Mouse (Mus musculus) E14TG2a.4 (cell line): ENCODE measurements around the gene Acat1.

Experiments
- H3K27me3 ChIP-seq: 2 replicates; pipeline ENCODE4 v1.6.1; 2014; ENCODE audit warnings: low read length, control low read depth; ENCODE audit not compliant: insufficient read depth
- H3K36me3 ChIP-seq: 2 replicates; pipeline ENCODE4 v1.6.1; 2014; ENCODE audit warnings: low read length, control low read depth; ENCODE audit not compliant: insufficient read depth
- H3K4me1 ChIP-seq: replicated peaks from 2 replicates; pipeline ENCODE4 v1.6.1; 2014; ENCODE audit warnings: low read depth, low read length, control low read depth
- H3K4me3 ChIP-seq: replicated peaks from 2 replicates; pipeline ENCODE4 v1.5.1; 2014; ENCODE audit warnings: mild to moderate bottlenecking, low read length
- H3K9me3 ChIP-seq: 2 replicates; pipeline ENCODE4 v1.6.1; 2014; ENCODE audit warnings: low read length, control low read depth
- CTCF ChIP-seq: conservative IDR thresholded peaks from 2 replicates; pipeline ENCODE4 v1.5.1; 2014; ENCODE audit warnings: low read length
- NANOG ChIP-seq: IDR thresholded peaks from 2 replicates; pipeline ENCODE4 v1.6.1; 2014; ENCODE audit warnings: borderline replicate concordance, low read length, mixed read lengths
- POU5F1 ChIP-seq: IDR thresholded peaks from 2 replicates; pipeline ENCODE4 v1.6.1; 2014; ENCODE audit warnings: low read length, borderline replicate concordance

Acat1 gene

DNA sequence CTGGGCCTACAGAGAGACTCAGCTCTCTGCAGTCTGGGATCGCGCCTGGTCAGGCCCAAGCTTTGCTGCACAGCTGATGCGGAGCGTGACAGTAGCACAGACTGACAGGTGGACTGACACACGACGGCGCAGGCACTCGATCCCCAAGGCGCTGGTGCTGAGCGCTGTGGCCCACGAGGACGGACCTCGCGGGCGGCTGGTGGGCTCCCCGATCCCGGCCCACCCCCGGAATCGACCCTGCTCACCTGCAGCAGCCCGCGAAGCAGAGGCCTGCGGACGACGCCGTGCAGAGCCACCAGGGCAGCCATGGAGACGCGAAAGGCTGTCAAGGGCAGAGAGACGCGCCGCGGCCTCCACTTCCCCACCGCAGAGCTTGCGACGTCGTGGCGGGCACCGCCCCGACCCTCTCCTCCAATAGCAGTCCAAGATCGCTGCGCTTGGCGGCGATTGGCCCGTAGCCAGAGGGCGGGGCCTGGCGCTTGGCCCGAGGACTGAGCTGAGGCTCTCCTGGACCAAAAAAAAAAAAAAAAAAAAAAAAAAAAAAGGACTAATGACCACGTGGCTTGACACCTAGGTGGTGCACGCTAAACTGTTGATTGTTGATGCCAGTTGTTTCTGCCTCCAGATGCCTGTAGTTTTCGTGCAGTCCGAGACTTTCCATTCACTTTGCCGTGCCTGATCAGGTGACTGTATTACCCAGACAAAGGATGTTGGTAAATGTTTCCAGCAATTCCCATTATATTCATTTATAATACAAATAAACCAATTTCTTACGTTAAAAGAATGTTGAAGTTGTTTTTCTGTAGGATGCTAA is at the start of gene Acat1:
Gene Acat1 (minus strand): TSS at position 415 of the 814 bp plus-strand sequence.
- H3K36me3 ChIP-seq = peaks cover 18% of the 10 kb centered on the region
- H3K4me3 ChIP-seq = peak within 1 kb of the TSS; percentile 79
- TF ChIP-seq NANOG (no peak), POU5F1 (no peak), CTCF (no peak)
- no peaks in the 10 kb centered on the region; the same call in 1 of the 2 replicates for H3K4me1 ChIP-seq
- no peaks in the 10 kb centered on the region for H3K9me3 ChIP-seq
- peaks cover 21% of the 10 kb centered on the region for H3K27me3 ChIP-seq

DNA sequence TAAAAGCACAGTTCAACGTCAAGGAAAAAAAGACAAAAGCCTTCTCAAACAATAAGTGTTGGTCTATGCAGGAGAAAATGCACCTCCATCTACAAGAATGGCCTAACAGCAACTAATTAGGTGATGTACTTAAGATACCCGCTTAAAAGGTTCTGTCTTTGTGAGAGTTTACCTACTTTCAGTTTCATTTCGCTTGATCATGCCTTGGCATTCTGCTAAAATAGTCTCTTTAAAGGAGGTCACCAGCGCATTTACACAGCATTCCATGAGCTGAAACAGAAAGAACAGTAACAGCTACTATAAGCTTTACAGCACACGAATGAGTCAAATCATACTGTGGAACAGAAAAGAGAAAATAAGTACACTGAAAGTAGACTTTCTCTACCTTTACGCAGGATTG is 24.6 kb upstream of the Acat1 start:
- Histone ChIP-seq H3K27me3 (no peaks in the 10 kb centered on the region), H3K36me3 (peaks cover 76% of the 10 kb centered on the region), H3K4me3 (no peak overlapping the region), H3K9me3 (no peaks in the 10 kb centered on the region), H3K4me1 (no peaks in the 10 kb centered on the region)
- TF ChIP-seq NANOG (no peak), POU5F1 (no peak), CTCF (no peak)

DNA sequence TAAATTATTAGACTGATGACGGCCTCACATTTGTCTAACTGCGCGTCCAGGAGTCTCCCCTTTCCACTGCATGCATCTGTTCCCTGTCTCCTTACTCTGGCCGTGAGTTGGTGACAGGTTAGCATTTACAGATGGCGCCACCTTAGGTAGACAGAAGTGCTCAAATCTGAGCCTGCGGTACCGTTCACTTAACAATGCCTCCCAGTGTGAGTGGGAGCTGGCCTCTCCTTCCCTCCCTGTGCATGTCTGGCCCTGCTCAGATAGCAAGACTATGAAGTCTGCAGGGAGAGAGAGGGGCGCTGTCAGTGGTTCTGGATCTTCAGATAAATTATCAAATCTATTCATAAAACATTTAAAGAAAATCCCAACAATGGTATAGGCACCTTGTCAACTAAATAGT is 5.1 kb upstream of the Acat1 start:
- Histone ChIP-seq H3K27me3 (peaks cover 3% of the 10 kb centered on the region; the same call in 1 of the 2 replicates), H3K9me3 (no peaks in the 10 kb centered on the region), H3K4me1 (no peaks in the 10 kb centered on the region), H3K36me3 (peaks cover 63% of the 10 kb centered on the region), H3K4me3 (no peak overlapping the region)
- TF ChIP-seq CTCF = no peak
- TF ChIP-seq NANOG = no peak
- no peak for TF ChIP-seq POU5F1

GRCm38 (mm10) chr9:53614286-53614685 is 4.1 kb upstream of the Acat1 start:
- H3K9me3 ChIP-seq = no peaks in the 10 kb centered on the region
- TF ChIP-seq NANOG = no peak
- TF ChIP-seq CTCF = no peak
- no peak for TF ChIP-seq POU5F1
- H3K4me1 ChIP-seq = no peaks in the 10 kb centered on the region; the same call in 1 of the 2 replicates
- peaks cover 53% of the 10 kb centered on the region for H3K36me3 ChIP-seq
- peaks cover 11% of the 10 kb centered on the region for H3K27me3 ChIP-seq
- no peak overlapping the region for H3K4me3 ChIP-seq

GRCm38 (mm10) chr9:53609306-53609967 is 745 bp downstream of the Acat1 start:
- TF ChIP-seq NANOG = no peak
- no peak for TF ChIP-seq POU5F1
- no peak for TF ChIP-seq CTCF

DNA sequence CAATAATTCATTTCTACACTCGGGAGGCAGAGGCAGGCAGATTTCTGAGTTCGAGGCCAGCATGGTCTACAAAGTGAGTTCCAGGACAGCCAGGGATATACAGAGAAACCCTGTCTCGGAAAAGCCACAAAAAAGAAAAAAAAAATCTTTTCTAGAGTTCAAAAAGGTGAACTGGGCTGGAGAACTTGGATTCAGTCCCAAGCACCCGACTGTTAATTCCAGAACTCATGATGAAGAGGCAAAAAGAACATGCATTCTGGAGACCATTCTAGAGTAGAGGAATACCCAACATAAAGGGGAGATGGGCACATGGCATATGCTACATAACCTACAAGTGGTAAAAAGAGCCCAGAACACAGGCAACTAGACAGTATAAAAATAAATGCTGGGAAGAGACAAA is 2.4 kb downstream of the Acat1 start:
- Histone ChIP-seq H3K27me3 (peaks cover 21% of the 10 kb centered on the region), H3K36me3 (no peaks in the 10 kb centered on the region), H3K9me3 (no peaks in the 10 kb centered on the region), H3K4me1 (no peaks in the 10 kb centered on the region; the same call in 1 of the 2 replicates), H3K4me3 (no peak overlapping the region)
- TF ChIP-seq POU5F1 (no peak), NANOG (no peak), CTCF (no peak)

More at GRCm38 (mm10) chr9:53609306-53609967, 745 bp downstream of the Acat1 start:
- Histone ChIP-seq H3K4me3 (peak overlapping the region; percentile 79), H3K9me3 (no peaks in the 10 kb centered on the region), H3K36me3 (peaks cover 12% of the 10 kb centered on the region; the same call in 1 of the 2 replicates), H3K4me1 (no peaks in the 10 kb centered on the region; the same call in 1 of the 2 replicates), H3K27me3 (peaks cover 21% of the 10 kb centered on the region)

- TF ChIP-seq NANOG (no peak), CTCF (no peak), POU5F1 (no peak)
- H3K4me3 ChIP-seq = no peak overlapping the region
- H3K27me3 ChIP-seq = peaks cover 21% of the 10 kb centered on the region
- no peaks in the 10 kb centered on the region for H3K36me3 ChIP-seq
- no peaks in the 10 kb centered on the region for H3K9me3 ChIP-seq
- no peaks in the 10 kb centered on the region; the same call in 1 of the 2 replicates for H3K4me1 ChIP-seq
Measured at GRCm38 (mm10) chr9:53607192-53607591, 3.0 kb downstream of the Acat1 start.

DNA sequence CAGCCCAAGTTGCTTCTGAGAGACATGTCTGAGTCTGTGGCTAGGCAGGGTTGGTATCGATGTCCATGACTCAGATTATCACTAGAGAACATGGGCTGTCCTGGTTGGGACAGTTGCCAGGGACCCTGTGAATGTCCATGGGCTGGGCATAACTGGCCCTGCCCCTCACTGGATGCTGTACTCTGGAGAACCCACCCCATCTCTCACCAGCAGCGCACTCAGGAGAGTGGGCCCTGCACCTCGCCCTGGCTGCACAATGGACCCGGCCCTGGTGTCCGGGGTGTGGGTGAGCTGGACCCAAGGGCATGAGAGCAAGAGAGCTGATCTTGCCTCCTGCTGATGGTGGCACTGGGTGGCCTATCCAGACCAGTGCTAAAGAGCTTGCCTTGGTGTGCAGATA is 5.2 kb downstream of the Acat1 start:
- H3K36me3 ChIP-seq = no peaks in the 10 kb centered on the region
- TF ChIP-seq POU5F1 = no peak
- no peak for TF ChIP-seq NANOG
- TF ChIP-seq CTCF = no peak

More for the DNA sequence above, 5.2 kb downstream of the Acat1 start:
- H3K9me3 ChIP-seq = no peaks in the 10 kb centered on the region
- peaks cover 17% of the 10 kb centered on the region for H3K27me3 ChIP-seq
- no peaks in the 10 kb centered on the region; the same call in 1 of the 2 replicates for H3K4me1 ChIP-seq
- no peak overlapping the region for H3K4me3 ChIP-seq
